Mouse (Mus musculus) erythroblast, embryonic 14.5 days (primary cell): ENCODE measurements around the gene Gpr146. TPM values are rescaled to one million over a fixed set of nuclear protein-coding genes. Genes with fewer than 3 reads are reported as not detected.

Source experiments
- H3K27me3 ChIP-seq: 2 replicates; pipeline ENCODE4 v1.6.1; 2012; ENCODE audit warnings: inconsistent platforms; ENCODE audit not compliant: control insufficient read depth
- H3K36me3 ChIP-seq: 2 replicates; pipeline ENCODE4 v1.6.1; 2012; ENCODE audit warnings: mild to moderate bottlenecking, inconsistent platforms; ENCODE audit not compliant: control insufficient read depth
- H3K4me1 ChIP-seq: 2 replicates; pipeline ENCODE4 v1.6.1; 2012; ENCODE audit warnings: inconsistent platforms; ENCODE audit not compliant: control insufficient read depth
- H3K4me3 ChIP-seq: replicated peaks from 2 replicates; pipeline ENCODE3; 2012; ENCODE audit warnings: moderate library complexity, mild to moderate bottlenecking, inconsistent platforms
- H3K9me3 ChIP-seq: 2 replicates; pipeline ENCODE4 v1.6.1; 2012; ENCODE audit warnings: low read length, inconsistent platforms, mixed read lengths; ENCODE audit not compliant: control insufficient read depth
- GATA1 ChIP-seq: IDR thresholded peaks from 2 replicates; pipeline ENCODE4 v1.6.1; 2012; ENCODE audit warnings: low read length, inconsistent platforms, mixed read lengths
- TAL1 ChIP-seq: IDR thresholded peaks from 3 replicates; pipeline ENCODE4 v1.6.1; 2012; ENCODE audit warnings: low read length, inconsistent platforms, mixed read lengths
- polyA plus RNA-seq: library from polyadenylated mRNA; stranded (reverse); fragments of >175 nt; gene quantifications from 2 replicates; pipeline ENCODE4 v1.2.3, GENCODE M21; 2012

The Gpr146 gene
- polyA plus RNA-seq, 1 experiment, result 8.1 TPM

DNA sequence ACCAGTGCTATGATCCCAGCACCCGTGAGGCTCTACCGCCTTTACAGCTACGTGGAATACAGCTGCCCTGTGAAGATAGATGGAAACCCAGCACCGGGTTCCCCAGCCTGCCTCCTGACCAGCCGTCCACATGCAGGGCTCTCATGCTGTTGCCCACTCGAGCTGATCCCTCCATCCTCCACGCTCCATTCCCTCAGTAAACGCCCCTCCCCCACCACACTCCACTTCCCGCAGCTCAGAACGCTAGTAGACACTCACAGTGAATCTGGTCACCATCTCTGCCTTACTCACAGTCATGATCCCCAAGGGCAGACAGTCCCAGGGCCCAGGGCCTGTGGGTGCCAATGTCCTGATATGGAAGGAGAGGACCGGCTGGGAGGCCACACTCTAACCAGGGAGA, 38.6 kb upstream of the Gpr146 start:
- H3K9me3 ChIP-seq, result no peaks in the 10 kb centered on the region
- TF ChIP-seq GATA1, result no peak
- TF ChIP-seq TAL1, result no peak
- no peaks in the 10 kb centered on the region for H3K27me3 ChIP-seq
- H3K4me1 ChIP-seq, result peaks cover 15% of the 10 kb centered on the region
- no peak overlapping the region for H3K4me3 ChIP-seq
- peaks cover 84% of the 10 kb centered on the region for H3K36me3 ChIP-seq

GRCm38 (mm10) chr5:139344021-139344686, 33.3 kb upstream of the Gpr146 start:
- no peaks in the 10 kb centered on the region for H3K9me3 ChIP-seq
- peaks cover 39% of the 10 kb centered on the region for H3K36me3 ChIP-seq

GRCm38 (mm10) chr5:139344687-139345363, 32.7 kb upstream of the Gpr146 start:
- no peaks in the 10 kb centered on the region for H3K9me3 ChIP-seq
- peaks cover 56% of the 10 kb centered on the region for H3K4me1 ChIP-seq
- H3K27me3 ChIP-seq, result no peaks in the 10 kb centered on the region
- TF ChIP-seq TAL1 (no peak), GATA1 (no peak)
- peaks cover 32% of the 10 kb centered on the region for H3K36me3 ChIP-seq
- H3K4me3 ChIP-seq, result peak overlapping the region; percentile 78

More at GRCm38 (mm10) chr5:139344021-139344686, 33.3 kb upstream of the Gpr146 start:
- TF ChIP-seq GATA1 (no peak), TAL1 (no peak)
- Histone ChIP-seq H3K4me3 (peak overlapping the region; percentile 78), H3K27me3 (no peaks in the 10 kb centered on the region), H3K4me1 (peaks cover 49% of the 10 kb centered on the region)

DNA sequence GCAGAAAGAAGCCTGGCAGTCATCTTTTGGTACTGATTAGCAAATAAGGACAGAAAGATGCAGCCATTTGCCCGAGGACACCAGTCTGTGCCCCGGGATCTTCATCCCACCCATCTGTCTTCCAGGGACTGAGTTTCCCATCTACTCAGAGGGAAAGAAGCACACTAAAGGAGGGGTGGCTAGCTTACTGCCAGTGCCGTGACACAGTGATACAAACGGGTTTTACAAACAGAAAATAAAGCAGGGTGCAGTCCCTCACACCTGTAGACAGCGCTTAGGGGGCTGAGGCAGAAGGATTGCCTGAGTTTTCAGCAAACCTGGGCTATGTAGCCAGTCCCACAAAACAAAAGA, 32.2 kb upstream of the Gpr146 start:
- Histone ChIP-seq H3K9me3 (no peaks in the 10 kb centered on the region), H3K4me3 (peak overlapping the region; percentile 78), H3K4me1 (peaks cover 61% of the 10 kb centered on the region), H3K27me3 (no peaks in the 10 kb centered on the region), H3K36me3 (peaks cover 27% of the 10 kb centered on the region)
- no peak for TF ChIP-seq TAL1
- TF ChIP-seq GATA1, result no peak

GRCm38 (mm10) chr5:139347225-139347624, 30.3 kb upstream of the Gpr146 start:
- Histone ChIP-seq H3K36me3 (peaks cover 11% of the 10 kb centered on the region), H3K9me3 (no peaks in the 10 kb centered on the region), H3K4me3 (no peak overlapping the region), H3K4me1 (peaks cover 77% of the 10 kb centered on the region), H3K27me3 (no peaks in the 10 kb centered on the region)
- TF ChIP-seq GATA1, result no peak

DNA sequence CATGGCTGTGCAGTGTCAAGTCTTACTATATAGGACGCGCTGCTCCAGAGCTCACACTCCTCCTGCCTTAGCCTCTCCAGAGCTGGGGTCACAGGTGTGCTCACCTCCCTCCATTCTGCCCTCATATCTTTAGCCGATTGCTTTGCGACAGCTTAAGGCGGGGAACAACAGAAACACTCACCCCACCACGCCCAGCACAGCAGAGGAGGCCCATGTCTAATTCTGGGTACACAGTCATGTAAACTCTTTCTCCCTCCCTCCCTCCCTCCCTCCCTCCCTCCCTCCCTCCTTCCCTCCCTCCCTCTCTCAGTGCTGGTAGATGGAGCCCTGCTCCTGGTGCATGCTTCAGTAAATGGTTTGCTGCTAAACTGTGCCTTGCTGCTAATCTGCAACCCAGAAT, 27.8 kb upstream of the Gpr146 start:
- no peaks in the 10 kb centered on the region for H3K27me3 ChIP-seq
- H3K4me1 ChIP-seq, result peaks cover 86% of the 10 kb centered on the region
- no peaks in the 10 kb centered on the region for H3K9me3 ChIP-seq
- no peaks in the 10 kb centered on the region for H3K36me3 ChIP-seq
- peak overlapping the region; percentile 45 for H3K4me3 ChIP-seq
- TF ChIP-seq TAL1, result no peak
- TF ChIP-seq GATA1, result no peak

GRCm38 (mm10) chr5:139351134-139351533, 26.4 kb upstream of the Gpr146 start, which contains the start of gene Cox19:
Gene Cox19 (minus strand): TSS chr5:139351418.
- Histone ChIP-seq H3K4me3 (no peak within 1 kb of the TSS), H3K36me3 (no peaks in the 10 kb centered on the region), H3K9me3 (no peaks in the 10 kb centered on the region), H3K4me1 (peaks cover 78% of the 10 kb centered on the region), H3K27me3 (no peaks in the 10 kb centered on the region)
- no peak for TF ChIP-seq GATA1
- no peak for TF ChIP-seq TAL1

GRCm38 (mm10) chr5:139351628-139352027, 25.9 kb upstream of the Gpr146 start:
- TF ChIP-seq TAL1 (no peak), GATA1 (no peak)

DNA sequence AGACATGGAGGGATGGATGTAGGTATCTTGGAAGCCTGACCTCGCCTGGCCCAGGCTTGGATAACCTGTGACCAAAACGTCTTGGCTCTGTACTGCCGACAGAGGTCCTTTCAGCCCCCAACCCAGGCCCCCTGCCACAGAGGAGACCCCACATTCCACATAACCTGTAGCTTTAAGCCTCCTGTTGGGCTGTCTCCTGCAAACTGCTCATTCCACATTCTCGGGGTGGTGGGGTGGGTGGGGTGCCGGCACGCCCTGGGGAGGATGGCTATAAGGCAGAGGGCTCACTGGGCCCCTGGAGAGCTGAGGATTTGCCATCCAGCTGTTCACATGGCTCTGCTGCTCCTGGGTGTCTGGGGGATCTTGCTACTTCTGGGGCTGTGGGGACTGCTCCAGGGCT, 25.2 kb upstream of the Gpr146 start, which contains the start of gene Cyp2w1:
Gene Cyp2w1 (plus strand): TSS at position 301 of the 400 bp plus-strand sequence.
- TF ChIP-seq GATA1, result no peak
- no peak for TF ChIP-seq TAL1
- H3K36me3 ChIP-seq, result no peaks in the 10 kb centered on the region
- peaks cover 68% of the 10 kb centered on the region for H3K4me1 ChIP-seq
- peak within 1 kb of the TSS; percentile 30 for H3K4me3 ChIP-seq
- no peaks in the 10 kb centered on the region for H3K27me3 ChIP-seq
- H3K9me3 ChIP-seq, result no peaks in the 10 kb centered on the region

More at GRCm38 (mm10) chr5:139351628-139352027, 25.9 kb upstream of the Gpr146 start:
- no peaks in the 10 kb centered on the region for H3K9me3 ChIP-seq
- H3K27me3 ChIP-seq, result no peaks in the 10 kb centered on the region
- H3K36me3 ChIP-seq, result no peaks in the 10 kb centered on the region
- peaks cover 74% of the 10 kb centered on the region for H3K4me1 ChIP-seq
- H3K4me3 ChIP-seq, result no peak overlapping the region

GRCm38 (mm10) chr5:139353496-139353895, 24.0 kb upstream of the Gpr146 start:
- Histone ChIP-seq H3K27me3 (no peaks in the 10 kb centered on the region), H3K4me1 (peaks cover 64% of the 10 kb centered on the region), H3K9me3 (no peaks in the 10 kb centered on the region), H3K4me3 (no peak overlapping the region), H3K36me3 (no peaks in the 10 kb centered on the region)
- no peak for TF ChIP-seq TAL1
- TF ChIP-seq GATA1, result no peak
